Mouse (Mus musculus) hindbrain, embryonic 10.5 days (tissue): ENCODE measurements around the gene Clec16a. TPM values are rescaled to one million over a fixed set of nuclear protein-coding genes. Genes with fewer than 3 reads are reported as not detected.
A peak's percentile ranks its signal among the peaks of the same experiment; 100 is the strongest.

Experiments
- DNase-seq: peaks from one replicate; pipeline ENCODE4 v3.0.0-alpha.2; 2017; ENCODE audit warnings: low spot score
- H3K27ac ChIP-seq: fragments of 300-500 bp; sonication (generic); 2 replicates; pipeline ENCODE4 v1.5.1; 2016; ENCODE audit warnings: mild to moderate bottlenecking, moderate library complexity
- H3K27me3 ChIP-seq: fragments of 300-500 bp; sonication (generic); 2 replicates; pipeline ENCODE4 v1.6.1; 2016; ENCODE audit warnings: mild to moderate bottlenecking; ENCODE audit not compliant: poor library complexity, insufficient read depth, severe bottlenecking
- H3K36me3 ChIP-seq: fragments of 300-500 bp; sonication (generic); 2 replicates; pipeline ENCODE4 v1.6.1; 2016; ENCODE audit warnings: mild to moderate bottlenecking, moderate library complexity
- H3K4me1 ChIP-seq: fragments of 300-500 bp; sonication (generic); replicated peaks from 2 replicates; pipeline ENCODE4 v1.6.1; 2016; ENCODE audit warnings: mild to moderate bottlenecking
- H3K4me3 ChIP-seq: fragments of 300-500 bp; sonication (generic); 2 replicates; pipeline ENCODE4 v1.5.1; 2016; ENCODE audit warnings: mild to moderate bottlenecking, moderate library complexity
- H3K9me3 ChIP-seq: fragments of 300-500 bp; sonication (generic); 2 replicates; pipeline ENCODE4 v1.6.1; 2016; ENCODE audit warnings: mild to moderate bottlenecking, moderate library complexity
- WGBS: fragments of 180-500 bp; shearing (Covaris S2); methylation state at CpG from one replicate; pipeline ENCODE4 v1.1.7; 2016; 5-methylcytosine and 5-hydroxymethylcytosine counted together
- polyA plus RNA-seq: library from polyadenylated mRNA; unstranded; fragments of >200 nt; fragmentation: Nextera tagmentation; extraction: Ambion mirVana; gene quantifications from 2 replicates; pipeline ENCODE4 v1.2.1, GENCODE M21; 2016

Gene Clec16a
- polyA plus RNA-seq, 1 experiment from 2014 or later, result 35.0 TPM

- WGBS, result 81% methylated on average over 7 of the region's 7 CpGs
- H3K36me3 ChIP-seq, result no peaks in the 10 kb centered on the region
- no peak overlapping the region for H3K27ac ChIP-seq
- H3K27me3 ChIP-seq, result peaks cover 26% of the 10 kb centered on the region
- H3K4me3 ChIP-seq, result no peak overlapping the region
- peaks cover 46% of the 10 kb centered on the region for H3K4me1 ChIP-seq
- H3K9me3 ChIP-seq, result no peaks in the 10 kb centered on the region
- DNase-seq, result no peak
These were observed 242.5 kb downstream of the Clec16a start for GRCm38 (mm10) chr16:10787548-10788058.

- Histone ChIP-seq H3K4me3 (0 out of 2 replicates have a peak within 1 kb of the TSS, but pooled peaks have one; percentile 11), H3K27me3 (peaks cover 20% of the 10 kb centered on the region), H3K9me3 (no peaks in the 10 kb centered on the region), H3K4me1 (peaks cover 40% of the 10 kb centered on the region), H3K36me3 (no peaks in the 10 kb centered on the region), H3K27ac (no peak within 1 kb of the TSS)
- 52% methylated on average over 16 of the region's 16 CpGs for WGBS
- DNase-seq, result no peak
These were observed 243.1 kb downstream of the Clec16a start, which contains the start of gene Tnp2 for GRCm38 (mm10) chr16:10788271-10788670. TSS of gene Tnp2 (minus strand) at chr16:10788660.

GRCm38 (mm10) chr16:10788866-10789265 is 243.7 kb downstream of the Clec16a start:
- H3K4me3 ChIP-seq, result no peak overlapping the region
- H3K36me3 ChIP-seq, result no peaks in the 10 kb centered on the region
- peaks cover 14% of the 10 kb centered on the region for H3K27me3 ChIP-seq
- no peaks in the 10 kb centered on the region for H3K9me3 ChIP-seq
- H3K4me1 ChIP-seq, result peaks cover 38% of the 10 kb centered on the region
- no peak overlapping the region for H3K27ac ChIP-seq
- no peak for DNase-seq
- 58% methylated on average over 4 of the region's 4 CpGs for WGBS

GRCm38 (mm10) chr16:10790702-10791101 is 245.6 kb downstream of the Clec16a start, which contains the start of gene Prm3:
TSS of gene Prm3 (minus strand) at chr16:10790914.
- peaks cover 15% of the 10 kb centered on the region for H3K27me3 ChIP-seq
- no peak within 1 kb of the TSS for H3K4me3 ChIP-seq
- H3K36me3 ChIP-seq, result no peaks in the 10 kb centered on the region
- H3K4me1 ChIP-seq, result peaks cover 27% of the 10 kb centered on the region
- 81% methylated on average over 9 of the region's 9 CpGs for WGBS
- no peaks in the 10 kb centered on the region for H3K9me3 ChIP-seq
- no peak within 1 kb of the TSS for H3K27ac ChIP-seq
- no peak for DNase-seq

Other genes starting within 250 kb of the Clec16a start
- gene Emp2, start 231.4 kb upstream of the Clec16a start, polyA plus RNA-seq, result 3.2 and 3.6 TPM in 2 replicates
- 0.11 and 0.16 TPM in 2 replicates for gene Tekt5, start 149.8 kb upstream of the Clec16a start, polyA plus RNA-seq
- 73.5 and 77.1 TPM in 2 replicates for gene Nubp1, start 133.4 kb upstream of the Clec16a start, polyA plus RNA-seq
- gene Tvp23a, start 98.0 kb upstream of the Clec16a start, polyA plus RNA-seq, result 19.6 and 24.9 TPM in 2 replicates
- gene Ciita, start 65.3 kb upstream of the Clec16a start, polyA plus RNA-seq, result 0.15 and 0.16 TPM in 2 replicates
- gene Dexi, start 2.3 kb upstream of the Clec16a start, polyA plus RNA-seq, result 14.9 and 22.1 TPM in 2 replicates
- gene Socs1, start 240.2 kb downstream of the Clec16a start, polyA plus RNA-seq, result 2.7 and 3.4 TPM in 2 replicates
- gene Tnp2, start 243.3 kb downstream of the Clec16a start, polyA plus RNA-seq, result not detected in 2 replicates
- not detected in 2 replicates for gene Prm3, start 245.6 kb downstream of the Clec16a start, polyA plus RNA-seq